Mouse (Mus musculus): ENCODE data around the gene Mab21l1.
A peak's percentile ranks its signal among the peaks of the same experiment; 100 is the strongest.

Gene Mab21l1

DNA sequence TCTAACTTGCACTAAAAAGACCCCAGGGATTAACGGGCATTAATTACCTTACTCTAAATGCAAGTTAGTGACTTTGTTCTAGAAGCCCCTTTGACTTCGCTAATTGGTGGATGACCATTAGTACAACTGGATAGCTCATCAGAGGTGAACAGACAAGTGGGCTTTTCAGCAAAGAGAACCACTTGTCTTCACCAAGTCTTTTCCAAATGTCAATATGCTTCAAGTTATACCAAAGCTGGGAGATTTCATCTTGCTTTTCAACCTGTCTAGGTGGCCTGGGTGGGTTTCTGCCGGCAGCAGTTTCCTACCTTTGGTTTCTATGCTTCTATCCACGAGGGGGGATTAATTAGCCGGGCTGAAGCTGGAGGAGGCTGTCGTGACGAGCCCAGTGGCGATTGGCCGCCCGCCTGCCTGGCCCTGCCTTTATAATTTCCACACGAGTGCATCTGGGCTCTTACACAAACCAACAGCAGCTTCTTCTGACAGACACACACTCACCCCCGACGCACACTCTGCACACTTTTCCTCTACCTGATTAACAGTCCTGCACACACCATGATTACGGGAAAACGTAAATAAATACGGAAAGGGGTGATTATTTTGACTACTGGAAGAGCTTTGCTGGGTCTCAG is at the start of gene Mab21l1:
Gene Mab21l1 (plus strand): TSS at position 455 of the 632 bp plus-strand sequence.
- peak; percentile 95 for DNase-seq (ENCODE audit: low read depth, low spot score)

GRCm38 (mm10) chr3:55733665-55734064 is 48.6 kb upstream of the Mab21l1 start:
- DNase-seq (ENCODE audit: low read depth, low spot score): no peak

DNA sequence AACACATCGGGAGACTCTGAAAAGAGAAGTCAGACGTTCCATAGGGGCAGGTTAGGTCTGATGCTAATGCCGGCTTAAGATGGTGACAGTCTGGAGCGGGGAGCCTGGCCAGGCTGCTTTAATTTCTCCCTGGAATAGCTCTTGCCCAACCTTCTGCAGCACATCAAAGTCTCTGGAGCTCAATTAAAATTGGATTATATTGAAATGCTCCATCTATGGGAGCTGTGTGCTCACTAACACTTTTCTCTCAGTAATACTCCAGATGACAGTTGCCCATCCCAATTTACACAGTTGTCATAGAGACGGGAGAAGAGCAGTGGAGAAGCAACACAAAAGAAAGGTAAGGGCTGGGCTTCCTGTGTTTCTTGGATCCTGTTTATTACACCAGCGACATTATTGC is 40.9 kb upstream of the Mab21l1 start:
- peak; percentile 24 for DNase-seq (ENCODE audit: low read depth, low spot score)

GRCm38 (mm10) chr3:55742218-55742617 is 40.1 kb upstream of the Mab21l1 start:
- no peak for DNase-seq (ENCODE audit: low read depth, low spot score)

GRCm38 (mm10) chr3:55742654-55743053 is 39.7 kb upstream of the Mab21l1 start:
- no peak for DNase-seq (ENCODE audit: low read depth, low spot score)

- DNase-seq (ENCODE audit: low read depth, low spot score): no peak
Observed at GRCm38 (mm10) chr3:55743885-55744284, 38.4 kb upstream of the Mab21l1 start.

DNA sequence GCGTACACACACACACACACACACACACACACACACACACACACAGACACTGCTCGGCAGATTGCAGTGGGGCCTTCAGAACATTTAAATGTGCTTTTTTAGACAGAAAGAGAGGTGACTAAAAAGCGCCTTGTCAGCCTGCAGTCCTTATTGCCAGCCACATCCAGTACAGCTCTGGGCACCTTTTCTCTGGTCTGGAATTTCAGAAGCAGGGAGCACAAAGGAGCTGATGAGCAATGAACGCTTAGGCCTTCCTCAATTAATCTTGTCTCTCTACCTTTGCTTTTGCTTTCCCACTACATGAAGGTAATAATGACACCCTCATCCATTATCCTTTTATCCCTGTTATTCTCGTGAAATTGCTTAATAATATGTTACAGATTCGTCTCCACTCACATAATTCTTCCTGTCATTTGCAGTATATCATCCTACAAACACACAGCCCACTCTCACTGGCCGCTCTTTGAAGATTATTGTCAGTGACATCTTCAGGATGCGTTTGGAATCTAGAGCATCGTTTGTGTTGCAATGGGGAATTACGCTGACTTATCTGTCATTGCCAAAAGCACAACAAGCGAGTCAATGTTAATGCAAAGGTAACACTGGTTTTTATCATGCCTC is 31.8 kb upstream of the Mab21l1 start:
- peak; percentile 34 for DNase-seq (ENCODE audit: low read depth, low spot score)

- DNase-seq (ENCODE audit: low read depth, low spot score): no peak
Observed at GRCm38 (mm10) chr3:55751363-55751762, 30.9 kb upstream of the Mab21l1 start.

GRCm38 (mm10) chr3:55752558-55752957 is 29.8 kb upstream of the Mab21l1 start:
- no peak for DNase-seq (ENCODE audit: low read depth, low spot score)

- DNase-seq (ENCODE audit: low read depth, low spot score): no peak
Observed at GRCm38 (mm10) chr3:55753872-55754271, 28.4 kb upstream of the Mab21l1 start.

DNA sequence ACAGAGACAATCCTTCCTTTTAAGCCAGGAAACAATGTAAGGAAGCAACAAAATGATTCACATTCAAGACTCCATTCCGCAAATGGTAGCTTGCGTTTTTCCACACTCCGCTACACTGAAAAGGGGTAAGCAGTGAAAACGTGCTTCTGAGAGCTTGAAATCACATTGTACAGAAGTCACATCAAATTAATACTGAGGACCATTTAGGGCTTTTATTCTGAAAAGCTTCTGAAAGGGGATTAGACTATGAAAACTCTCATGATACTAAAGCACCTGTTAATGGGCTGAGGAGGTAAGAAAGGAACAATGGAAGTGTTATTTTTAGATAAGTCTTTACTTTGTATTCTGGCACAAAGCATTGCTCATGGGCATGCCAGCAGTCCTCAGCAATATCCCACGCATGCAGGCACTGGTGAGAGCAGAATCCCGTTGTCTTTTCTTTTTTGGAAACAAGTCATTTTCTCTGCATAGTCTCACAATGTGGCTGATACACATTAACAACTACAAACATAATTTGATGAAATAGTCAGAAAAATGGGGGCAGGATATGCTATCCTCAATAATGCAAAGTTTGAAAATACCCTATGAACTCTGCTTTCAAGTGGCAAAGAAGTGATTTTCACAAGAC is 27.2 kb upstream of the Mab21l1 start:
- peak; percentile 71 for DNase-seq (ENCODE audit: low read depth, low spot score)

DNA sequence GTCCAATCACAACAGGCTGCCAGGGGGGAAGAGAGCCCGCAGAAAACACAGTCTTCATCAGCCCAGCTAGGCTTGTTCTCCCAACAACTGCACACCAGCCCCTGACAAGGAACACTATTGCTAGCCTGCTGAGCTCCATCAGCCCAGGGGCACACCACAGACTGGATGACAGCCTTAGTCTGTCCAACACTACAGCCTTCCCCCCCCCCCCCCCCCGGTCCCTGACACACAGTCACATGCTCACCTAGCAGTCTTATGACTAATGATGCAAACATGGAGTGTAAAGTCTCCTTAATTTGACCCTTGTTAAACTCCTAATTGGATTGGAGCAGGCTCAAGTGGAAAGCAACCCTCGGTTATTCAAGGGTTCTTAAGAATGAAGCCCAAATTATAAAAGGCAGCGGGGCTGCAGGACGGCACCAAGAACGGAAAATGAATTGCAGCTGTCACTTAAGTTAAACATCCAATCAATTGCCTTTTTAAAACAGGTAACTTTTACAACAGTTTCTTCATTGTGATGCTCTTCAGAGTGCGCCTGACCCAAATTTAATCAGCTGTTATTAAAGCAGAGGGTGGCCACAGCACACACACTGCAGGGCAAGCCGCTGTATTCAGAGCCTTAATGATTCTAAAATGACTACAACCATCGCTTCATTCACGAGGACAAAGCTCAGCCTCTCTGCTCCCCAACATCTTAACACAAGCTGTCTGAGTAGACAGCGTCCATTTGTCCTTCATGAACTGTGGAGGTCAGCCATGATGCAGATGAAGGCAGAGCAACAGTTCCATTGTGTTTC is 26.3 kb upstream of the Mab21l1 start:
- peak; percentile 53 for DNase-seq (ENCODE audit: low read depth, low spot score)

- DNase-seq (ENCODE audit: low read depth, low spot score): peak; percentile 48
Observed at GRCm38 (mm10) chr3:55756602-55757190, 25.6 kb upstream of the Mab21l1 start.

- DNase-seq (ENCODE audit: low read depth, low spot score): peak; percentile 67
Observed at GRCm38 (mm10) chr3:55758297-55758696, 24.0 kb upstream of the Mab21l1 start.

DNA sequence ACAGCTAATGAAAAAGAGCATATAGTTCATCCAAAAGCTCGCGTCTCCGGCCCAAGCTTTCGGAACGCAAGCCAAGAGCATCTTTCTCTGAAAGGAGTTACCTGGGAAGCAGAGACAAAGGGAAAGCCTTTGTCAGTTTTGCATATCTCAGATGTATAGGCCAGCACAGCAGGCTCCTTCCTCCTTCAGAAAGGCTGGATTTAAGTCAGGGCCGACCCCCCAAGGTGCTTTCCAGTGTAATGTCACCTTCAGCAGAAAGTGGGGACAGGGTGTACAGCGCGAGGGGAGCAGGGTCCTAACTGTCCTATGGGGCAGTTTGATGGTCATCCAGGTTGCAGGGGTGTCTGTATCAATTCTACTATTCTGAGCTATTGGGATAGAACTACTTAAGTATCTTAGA is 18.7 kb upstream of the Mab21l1 start:
- DNase-seq (ENCODE audit: low read depth, low spot score): no peak

DNA sequence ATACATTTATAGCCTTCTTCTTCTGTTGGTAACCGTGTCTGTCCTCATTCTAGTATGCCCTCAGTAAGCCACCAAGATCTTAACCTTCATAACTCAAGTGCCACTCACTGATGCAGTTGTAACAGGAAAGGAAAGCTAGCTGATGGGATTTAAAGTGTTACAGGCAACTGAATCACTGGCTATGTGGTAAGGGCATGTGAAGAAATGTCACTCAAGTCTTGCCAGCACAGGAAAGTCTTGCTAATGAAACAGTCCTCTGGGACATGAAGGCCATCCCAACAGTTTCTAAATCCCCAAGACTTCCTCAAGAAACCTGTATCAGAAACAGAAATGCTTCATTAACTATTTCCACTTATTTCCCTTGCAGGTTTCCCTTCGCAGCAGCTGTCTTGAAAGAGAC is 13.7 kb upstream of the Mab21l1 start:
- DNase-seq (ENCODE audit: low read depth, low spot score): no peak

DNA sequence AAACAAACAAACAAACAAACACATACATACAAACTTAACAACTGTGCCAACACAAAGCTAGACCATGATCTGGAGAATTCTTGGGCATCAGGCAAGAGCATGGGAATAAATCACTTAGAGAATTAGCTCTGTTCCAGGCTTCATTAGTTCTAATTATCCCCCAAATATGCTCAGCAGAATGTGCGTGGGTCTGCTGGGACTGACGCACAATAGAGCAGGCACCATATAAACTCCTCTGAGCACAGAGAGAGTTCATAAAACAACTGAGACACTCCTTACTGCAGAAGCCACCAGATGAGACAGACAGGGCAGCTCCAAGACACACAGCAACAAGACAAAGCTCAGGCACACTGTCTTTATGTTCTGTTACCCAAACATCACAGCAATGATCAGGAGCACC is 13.0 kb upstream of the Mab21l1 start:
- DNase-seq (ENCODE audit: low read depth, low spot score): no peak

DNA sequence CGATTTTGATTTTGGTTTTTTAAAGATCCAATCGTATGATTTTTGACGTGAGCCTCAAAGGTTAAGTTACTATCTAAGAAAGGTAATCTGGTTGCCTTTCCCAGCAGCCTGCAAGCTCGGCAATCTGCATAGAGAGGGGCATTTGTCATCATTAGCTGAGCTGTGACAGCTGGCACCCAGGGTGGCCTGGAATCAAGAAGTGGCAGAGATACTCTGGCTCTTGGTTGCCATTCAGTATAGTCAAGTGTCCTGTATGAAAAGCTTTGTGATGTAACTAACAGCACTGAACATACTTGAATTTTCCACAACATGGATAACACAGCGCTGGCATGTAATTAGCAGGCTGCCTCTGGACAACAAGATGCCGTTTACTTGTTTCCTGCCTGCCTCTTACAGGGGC is 8.1 kb upstream of the Mab21l1 start:
- DNase-seq (ENCODE audit: low read depth, low spot score): peak; percentile 83

- no peak for DNase-seq (ENCODE audit: low read depth, low spot score)
Observed at GRCm38 (mm10) chr3:55775245-55775644, 7.1 kb upstream of the Mab21l1 start.

- DNase-seq (ENCODE audit: low read depth, low spot score): no peak
Observed at GRCm38 (mm10) chr3:55775753-55776152, 6.6 kb upstream of the Mab21l1 start.

DNA sequence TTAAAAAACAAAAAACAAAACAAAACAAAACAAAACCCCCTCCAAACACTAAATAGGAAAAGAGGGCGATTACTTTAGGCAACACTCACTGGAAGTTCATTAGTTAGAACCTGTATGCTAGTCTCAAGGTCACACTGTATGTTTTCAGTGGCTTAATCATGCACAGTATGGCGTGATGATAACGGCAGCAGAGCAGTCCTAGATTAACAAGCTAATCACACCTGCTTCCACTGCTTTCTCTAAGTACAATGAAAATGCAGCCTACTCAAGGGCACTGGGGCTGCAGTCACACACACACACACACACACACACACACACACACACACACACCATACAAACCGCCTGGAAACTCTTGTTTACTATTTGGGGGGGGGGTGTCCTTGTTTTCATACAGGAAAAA is 4.8 kb upstream of the Mab21l1 start:
- no peak for DNase-seq (ENCODE audit: low read depth, low spot score)
